Mouse (Mus musculus) hindbrain, embryonic 13.5 days (tissue): ENCODE results near the gene Prrg2. TPM values are rescaled to one million over a fixed set of nuclear protein-coding genes. Genes with fewer than 3 reads are reported as not detected.

Experiments used
- ATAC-seq: fragments of 200-750 bp; cut with Nextera tagmentation; 2 replicates; pipeline ENCODE4 v1.8.0; 2017; ENCODE audit warnings: moderate TSS enrichment; ENCODE audit not compliant: low FRiP score
- H3K27ac ChIP-seq: fragments of 300-500 bp; sonication (generic); 2 replicates; pipeline ENCODE4 v1.5.1; 2015; ENCODE audit warnings: inconsistent platforms, mild to moderate bottlenecking, moderate library complexity
- H3K27me3 ChIP-seq: fragments of 300-500 bp; sonication (generic); 2 replicates; pipeline ENCODE4 v1.6.1; 2015; ENCODE audit warnings: mild to moderate bottlenecking, inconsistent platforms
- H3K36me3 ChIP-seq: fragments of 300-500 bp; sonication (generic); 2 replicates; pipeline ENCODE4 v1.6.1; 2015; ENCODE audit warnings: mild to moderate bottlenecking, inconsistent platforms
- H3K4me1 ChIP-seq: fragments of 300-500 bp; sonication (generic); replicated peaks from 2 replicates; pipeline ENCODE4 v1.6.1; 2015; ENCODE audit warnings: inconsistent platforms
- H3K4me2 ChIP-seq: fragments of 300-500 bp; sonication (generic); 2 replicates; pipeline ENCODE4 v1.6.1; 2015; ENCODE audit warnings: inconsistent platforms, mild to moderate bottlenecking, moderate library complexity
- H3K4me3 ChIP-seq: fragments of 300-500 bp; sonication (generic); 2 replicates; pipeline ENCODE4 v1.5.1; 2015; ENCODE audit warnings: mild to moderate bottlenecking, inconsistent platforms
- H3K9ac ChIP-seq: fragments of 300-500 bp; sonication (generic); 2 replicates; pipeline ENCODE4 v1.6.1; 2015; ENCODE audit warnings: mild to moderate bottlenecking, inconsistent platforms
- H3K9me3 ChIP-seq: fragments of 300-500 bp; sonication (generic); 2 replicates; pipeline ENCODE4 v1.6.1; 2016; ENCODE audit warnings: inconsistent platforms
- WGBS: fragments of 180-500 bp; shearing (Covaris S2); methylation state at CpG from one replicate; pipeline ENCODE4 v1.1.7; 2015; 5-methylcytosine and 5-hydroxymethylcytosine counted together
- microRNA-seq: library from miRNA; unstranded; fragments of <30 nt; microRNA quantifications from one replicate; pipeline ENCODE4, GENCODE M21; 2016
- polyA plus RNA-seq: library from polyadenylated mRNA; unstranded; fragments of >200 nt; fragmentation: Nextera tagmentation; extraction: Ambion mirVana; gene quantifications from 2 replicates; pipeline ENCODE4 v1.2.1, GENCODE M21; 2015

Gene Prrg2
- polyA plus RNA-seq, 1 experiment from 2014 or later, result 14.8 TPM

- no peak for ATAC-seq
Observed at GRCm38 (mm10) chr7:45008411-45008810, 54.1 kb downstream of the Prrg2 start.

GRCm38 (mm10) chr7:45007846-45008245 is 54.6 kb downstream of the Prrg2 start:
- Histone ChIP-seq H3K4me3 (no peak overlapping the region), H3K27ac (no peak overlapping the region), H3K27me3 (no peaks in the 10 kb centered on the region), H3K4me2 (no peak overlapping the region), H3K9me3 (no peaks in the 10 kb centered on the region), H3K36me3 (peaks cover 100% of the 10 kb centered on the region), H3K9ac (no peak overlapping the region), H3K4me1 (no peaks in the 10 kb centered on the region)
- 93% methylated on average over 29 of the region's 30 CpGs for WGBS
- ATAC-seq, result no peak

More at GRCm38 (mm10) chr7:45008411-45008810, 54.1 kb downstream of the Prrg2 start:
- H3K4me3 ChIP-seq, result no peak overlapping the region
- H3K27me3 ChIP-seq, result no peaks in the 10 kb centered on the region
- no peak overlapping the region for H3K4me2 ChIP-seq
- no peaks in the 10 kb centered on the region for H3K9me3 ChIP-seq
- 95% methylated on average over 19 of the region's 19 CpGs for WGBS
- no peak overlapping the region for H3K27ac ChIP-seq
- peaks cover 100% of the 10 kb centered on the region for H3K36me3 ChIP-seq
- H3K4me1 ChIP-seq, result peaks cover 5% of the 10 kb centered on the region; the same call in 1 of the 2 replicates
- H3K9ac ChIP-seq, result no peak overlapping the region

DNA sequence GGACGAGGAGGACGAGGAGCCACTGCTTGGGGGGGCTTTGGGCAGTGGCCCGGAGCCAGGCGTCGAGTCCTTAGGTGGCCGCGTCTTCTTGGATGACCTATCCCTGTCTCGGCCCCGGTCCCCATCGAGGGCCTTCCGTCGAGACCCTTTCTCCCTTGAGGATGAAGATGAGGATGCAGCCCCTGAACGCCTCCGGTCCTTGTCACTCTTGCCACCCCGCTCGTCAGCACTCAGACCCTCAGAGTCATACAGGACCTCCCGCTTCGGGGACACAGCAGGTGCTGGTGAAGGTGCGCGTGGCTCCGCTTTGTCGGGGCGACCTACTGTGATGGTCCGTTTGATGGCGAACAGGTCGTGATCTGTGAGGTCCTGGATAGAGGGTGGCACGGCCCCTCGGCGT is 55.3 kb downstream of the Prrg2 start:
- ATAC-seq, result no peak
- peaks cover 100% of the 10 kb centered on the region for H3K36me3 ChIP-seq
- no peak overlapping the region for H3K4me3 ChIP-seq
- H3K27me3 ChIP-seq, result no peaks in the 10 kb centered on the region
- H3K9ac ChIP-seq, result no peak overlapping the region
- no peaks in the 10 kb centered on the region for H3K9me3 ChIP-seq
- H3K4me1 ChIP-seq, result no peaks in the 10 kb centered on the region
- no peak overlapping the region for H3K4me2 ChIP-seq
- WGBS, result 97% methylated on average over 29 of the region's 29 CpGs
- H3K27ac ChIP-seq, result no peak overlapping the region

DNA sequence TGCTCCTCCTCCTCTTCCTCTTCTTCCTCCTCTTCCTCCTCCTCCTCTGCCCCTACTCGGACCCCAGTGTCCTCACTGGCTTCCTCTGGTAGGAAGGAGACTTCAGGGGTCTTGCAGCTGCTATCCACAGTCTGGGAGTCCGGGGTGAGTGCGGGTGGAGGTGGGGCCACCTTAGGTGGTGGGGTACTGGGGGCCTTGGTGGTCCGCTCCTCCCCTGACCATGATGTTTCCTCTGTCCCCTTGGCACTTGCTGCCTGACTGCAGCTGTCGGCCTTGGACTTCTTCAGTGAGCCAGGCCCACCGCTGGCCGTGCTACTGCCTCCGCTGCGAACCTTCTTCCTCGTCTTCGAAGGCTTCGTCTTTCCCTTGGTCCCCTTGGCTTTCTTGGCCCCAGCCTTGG is 56.0 kb downstream of the Prrg2 start:
- Histone ChIP-seq H3K27me3 (no peaks in the 10 kb centered on the region), H3K9ac (no peak overlapping the region), H3K4me1 (no peaks in the 10 kb centered on the region), H3K4me2 (no peak overlapping the region), H3K36me3 (peaks cover 100% of the 10 kb centered on the region), H3K4me3 (no peak overlapping the region), H3K9me3 (no peaks in the 10 kb centered on the region), H3K27ac (no peak overlapping the region)
- no peak for ATAC-seq
- WGBS, result 96% methylated on average over 12 of the region's 12 CpGs

DNA sequence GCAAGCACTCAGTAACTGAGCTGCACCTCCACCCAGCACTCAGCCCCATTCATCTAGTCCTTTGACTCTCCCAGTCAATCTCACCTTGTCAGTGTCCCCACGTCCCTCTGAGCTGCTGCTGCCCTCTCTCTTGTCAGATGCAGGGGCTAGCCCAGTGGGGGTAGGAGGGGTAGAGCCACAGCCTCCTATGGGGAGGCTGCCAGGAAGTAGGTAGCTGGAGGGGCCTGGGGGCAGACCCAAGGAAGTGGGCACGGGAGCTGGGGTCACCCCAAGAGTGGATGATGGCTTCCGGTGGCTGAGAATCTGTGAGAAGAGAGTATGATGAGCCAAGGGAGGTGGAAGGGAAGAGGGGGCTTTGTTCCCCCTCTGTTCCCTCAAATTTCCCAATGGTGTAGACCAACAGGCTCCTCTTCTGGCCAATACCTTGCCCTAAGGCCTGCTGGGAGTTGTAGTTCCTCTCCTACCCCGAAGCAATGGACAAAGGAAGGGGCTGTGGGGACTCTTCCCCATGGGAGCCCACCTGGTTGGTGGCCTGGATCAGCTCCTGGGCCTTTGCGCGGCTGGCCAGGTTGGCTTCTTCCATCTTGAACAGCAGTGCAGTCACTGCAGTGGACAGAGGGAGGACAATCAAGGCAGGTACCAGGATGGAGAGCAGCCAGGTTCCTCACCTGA is 57.0 kb downstream of the Prrg2 start:
- ATAC-seq, result no peak
- H3K36me3 ChIP-seq, result peaks cover 100% of the 10 kb centered on the region
- H3K9me3 ChIP-seq, result no peaks in the 10 kb centered on the region

GRCm38 (mm10) chr7:45004546-45004945 is 57.9 kb downstream of the Prrg2 start:
- Histone ChIP-seq H3K36me3 (peaks cover 100% of the 10 kb centered on the region), H3K4me1 (peaks cover 5% of the 10 kb centered on the region)
- 87% methylated on average over 3 of the region's 3 CpGs for WGBS

More for the DNA sequence above, 57.0 kb downstream of the Prrg2 start:
- peak overlapping the region; percentile 35; the same call in 1 of the 2 replicates for H3K27ac ChIP-seq
- no peak overlapping the region for H3K4me3 ChIP-seq
- no peaks in the 10 kb centered on the region for H3K27me3 ChIP-seq
- H3K9ac ChIP-seq, result no peak overlapping the region
- no peak overlapping the region for H3K4me2 ChIP-seq
- WGBS, result 94% methylated on average over 6 of the region's 6 CpGs
- H3K4me1 ChIP-seq, result no peaks in the 10 kb centered on the region

More at GRCm38 (mm10) chr7:45004546-45004945, 57.9 kb downstream of the Prrg2 start:
- ATAC-seq, result no peak
- no peak overlapping the region for H3K4me2 ChIP-seq
- H3K9me3 ChIP-seq, result no peaks in the 10 kb centered on the region
- no peak overlapping the region for H3K4me3 ChIP-seq
- no peaks in the 10 kb centered on the region for H3K27me3 ChIP-seq
- H3K9ac ChIP-seq, result no peak overlapping the region
- no peak overlapping the region for H3K27ac ChIP-seq

Small RNA genes within 50 kb of the gene (microRNA-seq; reads per million reads assigned to microRNA genes)
- gene Mir7054, result not detected

Other genes starting within 250 kb of the Prrg2 start
- 47.6 and 47.9 TPM in 2 replicates for gene Nup62, start 246.6 kb downstream of the Prrg2 start, polyA plus RNA-seq
- gene Il4i1, start 246.3 kb downstream of the Prrg2 start, polyA plus RNA-seq, result 1.6 and 1.7 TPM in 2 replicates
- gene Atf5, start 246.0 kb downstream of the Prrg2 start, polyA plus RNA-seq, result 3.5 and 4.2 TPM in 2 replicates
- gene Akt1s1, start 213.7 kb downstream of the Prrg2 start, polyA plus RNA-seq, result 86.8 and 93.7 TPM in 2 replicates
- 108 and 112 TPM in 2 replicates for gene Tbc1d17, start 213.6 kb downstream of the Prrg2 start, polyA plus RNA-seq
- gene Pnkp, start 205.5 kb downstream of the Prrg2 start, polyA plus RNA-seq, result 34.1 and 35.8 TPM in 2 replicates
- gene Ptov1, start 192.9 kb downstream of the Prrg2 start, polyA plus RNA-seq, result 495 and 503 TPM in 2 replicates
- gene Med25, start 170.0 kb downstream of the Prrg2 start, polyA plus RNA-seq, result 142 and 147 TPM in 2 replicates
- 19.3 and 19.8 TPM in 2 replicates for gene Fuz, start 166.6 kb downstream of the Prrg2 start, polyA plus RNA-seq
- 105 and 108 TPM in 2 replicates for gene Ap2a1, start 133.2 kb downstream of the Prrg2 start, polyA plus RNA-seq
- gene Tsks, start 119.5 kb downstream of the Prrg2 start, polyA plus RNA-seq, result 0.17 TPM in 1 of 2 replicates, not detected in the other
- 52.2 and 56.3 TPM in 2 replicates for gene Cpt1c, start 87.8 kb downstream of the Prrg2 start, polyA plus RNA-seq
- 681 and 687 TPM in 2 replicates for gene Prmt1, start 76.1 kb downstream of the Prrg2 start, polyA plus RNA-seq
- 66.7 and 68.3 TPM in 2 replicates for gene Irf3, start 65.0 kb downstream of the Prrg2 start, polyA plus RNA-seq
- 16.2 and 19.7 TPM in 2 replicates for gene Bcl2l12, start 64.0 kb downstream of the Prrg2 start, polyA plus RNA-seq
- 42.4 and 45.2 TPM in 2 replicates for gene Scaf1, start 46.3 kb downstream of the Prrg2 start, polyA plus RNA-seq
- 11.5 and 15.4 TPM in 2 replicates for gene Rras, start 44.7 kb downstream of the Prrg2 start, polyA plus RNA-seq
- gene Prr12, start 9.8 kb downstream of the Prrg2 start, polyA plus RNA-seq, result 13.8 and 14.5 TPM in 2 replicates
- gene Nosip, start 248 bp downstream of the Prrg2 start, polyA plus RNA-seq, result 58.0 and 58.5 TPM in 2 replicates
- 93.8 and 103 TPM in 2 replicates for gene Rcn3, start 29.5 kb upstream of the Prrg2 start, polyA plus RNA-seq
- 26.9 and 28.3 TPM in 2 replicates for gene Fcgrt, start 41.2 kb upstream of the Prrg2 start, polyA plus RNA-seq
- gene Rps11, start 61.8 kb upstream of the Prrg2 start, polyA plus RNA-seq, result 994 and 999 TPM in 2 replicates
- gene Rpl13a, start 66.1 kb upstream of the Prrg2 start, polyA plus RNA-seq, result 770 and 846 TPM in 2 replicates
- 0.14 TPM in 1 of 2 replicates, not detected in the other for gene Gm45713, start 73.6 kb upstream of the Prrg2 start, polyA plus RNA-seq
- gene Flt3l, start 73.8 kb upstream of the Prrg2 start, polyA plus RNA-seq, result 1.4 and 1.6 TPM in 2 replicates
- gene Pih1d1, start 91.6 kb upstream of the Prrg2 start, polyA plus RNA-seq, result 85.6 and 94.4 TPM in 2 replicates
- 23.7 and 24.5 TPM in 2 replicates for gene Aldh16a1, start 91.9 kb upstream of the Prrg2 start, polyA plus RNA-seq
- gene Slc17a7, start 101.3 kb upstream of the Prrg2 start, polyA plus RNA-seq, result 0.42 and 0.62 TPM in 2 replicates
- not detected in 2 replicates for gene Gfy, start 116.9 kb upstream of the Prrg2 start, polyA plus RNA-seq
- gene Pth2, start 118.3 kb upstream of the Prrg2 start, polyA plus RNA-seq, result 0.66 TPM in 1 of 2 replicates, not detected in the other
- 0.49 and 0.54 TPM in 2 replicates for gene Ccdc155, start 142.2 kb upstream of the Prrg2 start, polyA plus RNA-seq
- gene Dkkl1, start 149.5 kb upstream of the Prrg2 start, polyA plus RNA-seq, result 5.6 and 5.7 TPM in 2 replicates
- gene Tead2, start 153.1 kb upstream of the Prrg2 start, polyA plus RNA-seq, result 78.6 and 79.2 TPM in 2 replicates
- 0.96 and 1.7 TPM in 2 replicates for gene Cd37, start 176.4 kb upstream of the Prrg2 start, polyA plus RNA-seq
- gene Slc6a16, start 178.4 kb upstream of the Prrg2 start, polyA plus RNA-seq, result 0.18 and 0.38 TPM in 2 replicates
- not detected in 2 replicates for gene Slc6a21, start 214.8 kb upstream of the Prrg2 start, polyA plus RNA-seq